Mouse (Mus musculus): ENCODE data around the gene Pias3.
A peak's percentile ranks its signal among the peaks of the same experiment; 100 is the strongest.
"Not testable (repeated sequence)": the region's sequence is repeated elsewhere in the genome, so short reads cannot be mapped to it uniquely, and the experiment has no call there.

Pias3 gene

GRCm38 (mm10) chr3:96696198-96696765 is at the start of gene Pias3:
Gene Pias3, plus strand, starts transcription at chr3:96696384.
- peak; percentile 56 for DNase-seq

DNA sequence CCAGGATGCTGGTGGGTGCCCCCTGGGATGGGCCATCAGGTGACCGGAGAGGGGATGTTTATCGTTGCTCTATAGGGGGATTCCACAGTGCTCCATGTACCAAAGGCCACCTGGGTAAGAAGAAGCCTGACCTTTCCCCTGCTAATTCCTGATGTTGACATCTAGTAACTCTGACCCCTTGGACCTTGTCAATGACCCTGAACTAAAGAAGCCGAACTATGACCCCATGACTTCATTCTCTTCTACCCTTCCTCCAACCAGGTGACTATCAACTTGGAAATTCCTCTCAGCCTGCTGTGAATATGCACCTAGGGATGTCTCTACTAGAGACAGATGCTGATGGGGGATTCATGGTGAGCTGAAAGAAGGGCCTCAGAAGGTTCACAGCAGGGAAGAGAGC is 48.8 kb upstream of the Pias3 start:
- no peak for DNase-seq

DNA sequence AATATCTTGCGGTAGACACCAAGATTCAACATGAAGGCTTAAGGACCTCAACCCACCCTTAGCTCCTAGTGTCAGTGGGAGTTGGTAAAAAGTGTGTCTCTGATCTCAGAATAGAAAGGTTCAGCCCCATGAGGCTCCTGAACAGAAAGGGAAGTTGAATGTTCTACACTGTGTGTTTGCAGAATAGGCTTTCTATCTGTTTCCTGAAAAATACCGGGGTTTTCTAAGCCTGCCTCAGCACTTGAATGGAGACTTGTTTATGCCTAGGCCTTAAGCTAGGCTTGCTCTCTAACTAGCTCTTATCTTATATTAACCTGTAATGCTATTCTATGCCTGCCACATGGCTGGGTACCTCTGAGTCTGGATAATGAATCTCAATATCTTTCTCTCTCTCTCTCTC is 35.3 kb upstream of the Pias3 start:
- DNase-seq = no peak

- DNase-seq = no peak
These were observed 33.4 kb upstream of the Pias3 start for GRCm38 (mm10) chr3:96662731-96663316.

GRCm38 (mm10) chr3:96663432-96664239 is 32.5 kb upstream of the Pias3 start:
- DNase-seq = peak; percentile 72

DNA sequence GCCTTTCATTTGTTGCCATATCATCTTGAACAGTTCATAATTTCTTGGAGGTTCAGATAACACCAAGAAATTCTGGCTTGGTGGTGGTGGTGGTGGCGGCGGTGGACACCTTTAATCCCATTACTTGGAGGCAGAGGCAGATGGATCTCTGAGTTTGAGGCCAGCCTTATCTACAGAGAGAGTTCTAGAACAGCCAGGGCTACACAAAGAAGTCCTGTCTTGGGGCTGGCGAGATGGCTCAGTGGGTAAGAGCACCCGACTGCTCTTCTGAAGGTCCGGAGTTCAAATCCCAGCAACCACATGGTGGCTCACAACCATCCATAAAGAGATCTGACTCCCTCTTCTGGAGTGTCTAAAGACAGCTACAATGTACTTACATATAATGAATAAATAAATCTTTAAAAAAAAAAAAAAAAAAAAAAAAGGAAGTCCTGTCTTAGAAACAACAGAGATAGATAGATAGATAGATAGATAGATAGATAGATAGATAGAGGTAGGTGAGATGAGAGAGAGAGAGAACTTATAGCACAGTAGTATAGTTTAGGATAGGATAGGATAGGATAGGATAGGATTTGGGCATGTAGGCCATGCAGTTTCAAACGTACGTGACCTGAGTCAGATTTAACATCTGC is 30.3 kb upstream of the Pias3 start:
- not testable (repeated sequence) for DNase-seq

DNA sequence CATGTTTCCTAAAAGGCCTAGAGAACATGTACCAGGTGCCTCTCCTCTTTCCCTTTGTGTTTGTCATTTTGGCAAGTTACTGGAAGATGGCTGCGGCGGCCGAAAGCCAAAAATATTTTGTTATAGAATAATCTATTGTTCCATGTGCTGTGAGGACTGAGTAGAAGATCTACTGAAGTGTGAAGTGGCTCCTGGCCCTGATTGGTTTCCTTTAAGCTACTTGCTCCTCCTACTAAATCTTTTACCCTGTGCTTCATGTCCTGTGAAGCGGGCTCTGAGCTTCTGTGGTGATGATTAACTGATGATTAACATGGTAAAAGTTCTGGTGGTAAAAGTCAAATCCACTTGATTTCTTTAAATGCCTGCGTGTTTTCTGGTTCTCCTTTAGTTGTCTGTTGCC is 29.3 kb upstream of the Pias3 start:
- DNase-seq = no peak

DNA sequence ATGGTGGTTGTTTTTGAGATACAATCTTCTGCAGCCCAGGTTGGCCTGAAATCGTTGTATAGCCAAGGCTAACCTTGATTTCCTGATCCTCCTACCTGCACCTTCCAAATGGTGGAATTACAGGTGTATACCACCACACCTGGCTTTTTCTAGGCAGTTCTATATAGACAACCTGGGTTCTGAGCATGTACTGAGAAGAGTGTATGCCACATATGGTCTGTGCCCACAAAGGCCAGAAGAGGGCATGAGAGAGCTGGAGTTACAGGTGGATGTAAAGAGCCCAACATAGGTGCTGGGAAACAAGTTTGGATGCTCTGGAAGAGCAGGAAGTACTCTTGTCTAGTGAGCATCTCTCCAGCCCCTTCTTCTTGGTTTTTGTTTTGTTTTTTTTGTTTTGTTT is 28.9 kb upstream of the Pias3 start:
- no peak for DNase-seq

- DNase-seq = no peak
These were observed 27.6 kb upstream of the Pias3 start for GRCm38 (mm10) chr3:96668424-96669067.

- DNase-seq = peak; percentile 63
These were observed 26.3 kb upstream of the Pias3 start, which contains the start of gene Ankrd35 for GRCm38 (mm10) chr3:96669727-96670468. Gene Ankrd35, plus strand, starts transcription at chr3:96670131.

DNA sequence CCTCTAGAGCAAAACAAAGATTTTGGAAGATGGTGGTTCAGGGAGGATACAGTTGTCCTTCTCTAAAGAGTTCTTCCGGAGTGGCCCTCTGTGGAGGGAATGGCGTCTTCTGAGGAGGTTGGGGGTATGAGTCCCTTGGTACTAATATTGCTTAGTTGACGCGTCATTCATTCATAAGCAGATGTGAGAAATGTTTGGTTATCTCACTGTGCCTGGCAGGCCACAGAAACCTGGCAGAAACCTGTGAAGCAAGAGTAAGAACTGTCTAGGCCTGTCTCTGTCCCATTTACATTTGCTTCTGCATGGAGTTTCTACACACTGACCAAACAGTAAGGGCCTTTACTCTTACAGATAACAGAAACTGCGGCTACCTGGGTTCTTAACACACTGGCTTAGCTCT is 24.7 kb upstream of the Pias3 start:
- no peak for DNase-seq

- DNase-seq = no peak
These were observed 22.7 kb upstream of the Pias3 start for GRCm38 (mm10) chr3:96673514-96673913.

DNA sequence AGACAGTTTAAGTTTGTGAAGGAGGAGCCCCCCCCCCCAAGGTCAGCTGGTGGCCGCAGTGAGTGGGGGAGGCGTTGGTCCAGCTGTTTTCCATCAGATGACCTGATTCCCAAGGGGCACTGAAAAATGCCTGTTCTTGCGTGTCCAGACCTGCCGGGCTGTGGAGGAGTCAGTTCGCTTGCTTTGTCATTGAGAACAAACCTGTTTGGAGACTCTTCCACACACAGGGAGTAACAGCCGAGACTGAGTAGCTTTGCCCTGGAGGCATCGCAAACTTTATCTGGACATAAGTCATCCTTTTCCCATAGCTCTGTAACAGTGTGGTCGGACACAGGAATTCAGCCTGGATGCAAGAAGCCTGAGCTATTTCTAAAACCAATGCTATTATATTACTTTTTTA is 21.7 kb upstream of the Pias3 start:
- DNase-seq = no peak

DNA sequence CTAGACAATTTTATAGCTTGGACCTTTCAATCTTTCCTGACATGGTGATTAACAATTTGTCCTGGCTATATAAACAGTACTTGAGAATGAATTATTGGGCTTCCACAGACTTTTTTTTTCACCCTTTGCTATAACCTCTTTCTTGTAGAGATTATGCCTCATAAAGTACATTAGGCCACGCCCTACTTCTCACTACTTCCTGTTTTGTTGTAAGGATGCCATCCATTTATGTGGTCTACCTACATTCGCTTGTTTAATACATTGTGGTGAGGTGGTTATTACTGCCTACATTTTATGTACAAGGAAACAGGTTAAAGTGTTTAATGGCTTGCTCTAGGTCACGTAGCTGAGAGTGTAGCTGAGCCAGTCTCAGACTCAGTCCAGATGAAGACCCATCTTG is 21.0 kb upstream of the Pias3 start:
- DNase-seq = no peak

DNA sequence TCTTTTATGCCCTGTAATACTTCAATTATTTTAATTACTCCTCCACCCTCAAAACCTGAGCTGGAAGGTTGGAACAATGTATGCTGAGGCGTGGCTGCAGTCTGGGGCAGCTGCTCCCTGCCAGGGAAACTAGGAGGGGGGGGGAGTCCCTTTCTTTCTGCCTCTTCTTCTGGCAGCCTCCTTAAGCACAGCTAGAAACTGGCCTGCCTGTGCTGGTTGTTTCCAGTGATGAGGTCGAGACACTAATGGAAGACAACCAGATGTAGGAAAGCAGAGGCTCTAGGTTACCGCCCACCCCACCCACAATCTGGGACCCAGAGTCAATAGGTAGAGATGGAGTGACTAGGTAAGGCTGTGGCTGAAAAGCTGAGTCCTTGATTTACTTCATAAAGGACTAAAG is 20.5 kb upstream of the Pias3 start:
- no peak for DNase-seq

- no peak for DNase-seq
These were observed 17.7 kb upstream of the Pias3 start for GRCm38 (mm10) chr3:96678456-96678855.

DNA sequence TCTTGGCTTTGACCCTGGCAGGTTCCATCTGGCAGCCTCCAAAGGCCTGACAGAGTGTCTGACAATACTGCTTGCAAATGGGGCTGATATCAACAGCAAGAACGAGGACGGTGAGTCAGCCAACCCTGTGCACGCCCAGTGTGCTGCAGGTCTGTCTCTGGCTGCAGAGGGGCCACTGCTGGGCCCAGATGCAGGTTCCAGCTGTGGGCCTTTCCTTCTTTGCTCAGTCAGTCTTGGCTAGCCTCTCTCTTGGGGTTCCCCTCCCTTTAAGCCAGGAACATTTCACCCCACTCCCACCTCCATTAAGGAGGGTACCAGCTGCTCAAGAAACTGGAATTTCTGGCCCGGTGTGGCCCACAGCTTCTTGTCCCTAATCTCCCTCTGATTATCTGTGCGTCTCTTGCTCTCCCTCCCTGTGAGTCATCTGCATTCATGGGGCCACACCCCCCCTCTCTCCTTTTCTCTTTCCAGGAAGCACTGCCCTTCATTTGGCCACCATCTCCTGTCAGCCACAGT is 17.0 kb upstream of the Pias3 start:
- no peak for DNase-seq

- no peak for DNase-seq
These were observed 15.8 kb upstream of the Pias3 start for GRCm38 (mm10) chr3:96680269-96680956.

- no peak for DNase-seq
These were observed 12.7 kb upstream of the Pias3 start for GRCm38 (mm10) chr3:96683496-96683895.

DNA sequence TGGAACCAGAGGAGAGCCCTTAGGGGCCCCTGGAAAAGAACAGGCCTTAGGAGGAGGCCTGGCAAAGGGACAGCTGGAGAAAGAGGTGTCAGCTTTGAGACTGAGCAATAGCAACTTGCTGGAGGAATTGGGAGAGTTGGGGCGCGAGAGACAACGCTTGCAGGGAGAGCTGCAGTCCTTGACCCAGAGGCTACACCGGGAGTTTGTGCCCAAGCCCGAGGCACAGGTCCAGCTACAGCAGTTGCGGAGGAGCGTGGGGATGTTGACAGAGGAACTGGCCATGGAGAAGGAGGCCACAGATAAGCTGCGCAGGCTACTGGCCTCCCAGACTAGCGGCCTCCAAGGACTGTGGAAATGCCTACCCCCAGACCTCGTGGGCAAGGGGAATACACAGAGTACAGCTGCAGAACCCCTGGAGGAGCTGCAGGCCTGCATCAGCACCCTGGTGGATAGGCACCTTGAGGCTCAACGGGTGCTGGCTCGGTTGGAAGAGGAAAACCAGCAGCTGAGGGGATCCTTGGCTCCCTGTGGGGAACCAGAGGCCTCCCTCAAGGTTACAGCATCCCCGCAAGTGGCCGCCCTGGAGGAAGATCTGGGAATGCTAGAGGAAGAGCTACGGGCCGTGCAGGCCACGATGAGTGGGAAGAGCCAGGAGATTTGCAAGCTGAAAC is 11.9 kb upstream of the Pias3 start:
- no peak for DNase-seq

DNA sequence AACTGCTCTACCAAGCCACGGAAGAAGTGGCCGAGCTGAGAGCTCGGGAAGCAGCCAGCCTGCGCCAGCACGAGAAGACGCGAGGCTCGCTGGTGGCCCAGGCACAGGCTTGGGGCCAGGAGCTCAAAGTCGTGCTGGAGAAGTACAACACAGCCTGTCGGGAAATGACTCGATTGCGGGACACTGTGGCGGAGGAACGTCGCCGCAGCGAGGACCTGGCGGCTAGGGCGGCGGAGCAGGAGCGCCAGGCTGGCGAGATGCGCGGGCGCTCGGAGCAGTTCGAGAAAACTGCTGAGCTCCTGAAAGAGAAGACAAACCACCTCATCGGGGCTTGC is 11.4 kb upstream of the Pias3 start:
- DNase-seq = no peak
